Mouse (Mus musculus): Measurements from ENCODE around the gene Ccl11. TPM values are rescaled to one million over a fixed set of nuclear protein-coding genes. Genes with fewer than 3 reads are reported as not detected.

Gene Ccl11
- total RNA-seq (2014; rRNA removed) = 0.16 and 0.58 TPM in 2 replicates
- 0.31 and 0.44 TPM in 2 replicates for polyA plus RNA-seq (2015; fragmentation: Nextera tagmentation; extraction: Ambion mirVana)

DNA sequence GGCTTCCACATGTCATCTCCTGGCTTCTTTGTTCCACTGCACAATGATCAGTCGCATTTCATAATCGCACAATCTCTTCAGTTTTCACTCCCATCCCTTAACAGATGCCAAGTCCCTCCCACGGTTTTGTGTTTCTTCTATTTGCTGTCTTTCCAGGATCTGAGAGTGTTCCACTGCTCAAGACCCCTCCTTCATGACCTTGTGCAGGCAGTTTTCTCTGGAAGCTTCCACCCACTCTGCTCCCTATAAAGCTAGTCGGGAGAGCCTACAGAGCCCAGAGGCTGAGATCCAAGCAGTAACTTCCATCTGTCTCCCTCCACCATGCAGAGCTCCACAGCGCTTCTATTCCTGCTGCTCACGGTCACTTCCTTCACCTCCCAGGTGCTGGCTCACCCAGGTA is at the start of gene Ccl11:
Gene Ccl11, plus strand, starts transcription at position 178 of the 400 bp plus-strand sequence.
- no peak for DNase-seq (ENCODE audit: low spot score)
- no peaks in the 10 kb centered on the region for H3K9me3 ChIP-seq (ENCODE audit: low read length)
- H3K4me2 ChIP-seq (ENCODE audit: low read depth, low read length) = no peak within 1 kb of the TSS
- no peaks in the 10 kb centered on the region for H3K36me3 ChIP-seq (ENCODE audit: insufficient read depth, low read length)
- H3K27ac ChIP-seq = no peak within 1 kb of the TSS
- no peaks in the 10 kb centered on the region for H3K4me1 ChIP-seq (ENCODE audit: insufficient read depth, low read length)
- no peak for TF ChIP-seq CTCF (IDR thresholded peaks at IDR 0.05; ENCODE audit: low read depth)
- no peak within 1 kb of the TSS for H3K9ac ChIP-seq (replicated peaks; ENCODE audit: low read length)
- H3K4me3 ChIP-seq (ENCODE audit: low read length) = no peak within 1 kb of the TSS
- no peak for ATAC-seq
- WGBS = 72% methylated on average over 6 of the region's 6 CpGs
- no peaks in the 10 kb centered on the region for H3K27me3 ChIP-seq (ENCODE audit: insufficient read depth, low read length)

DNA sequence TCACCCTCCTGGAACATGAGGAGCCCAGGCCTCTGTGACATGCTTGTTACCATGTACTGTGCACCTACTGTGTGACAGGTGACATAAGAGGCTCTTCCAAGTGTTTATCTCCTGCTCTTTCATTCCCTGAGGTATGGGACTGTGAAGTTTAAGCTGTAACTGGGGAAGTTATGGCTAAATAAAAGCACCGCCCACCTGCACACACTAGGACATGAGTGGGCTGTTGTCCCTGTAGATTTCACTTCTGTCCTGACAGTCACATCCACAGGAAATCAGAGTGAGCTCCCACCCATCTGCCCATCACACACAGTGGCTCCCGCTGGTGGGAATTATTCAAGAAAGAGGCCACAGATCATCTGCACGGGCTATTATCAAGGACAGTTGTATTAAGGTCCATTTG is 47.5 kb upstream of the Ccl11 start:
- H3K27ac ChIP-seq = no peak overlapping the region
- no peak overlapping the region for H3K4me3 ChIP-seq (ENCODE audit: low read length)
- ATAC-seq (no peak), DNase-seq (ENCODE audit: low spot score) (no peak)
- no peak for TF ChIP-seq CTCF (IDR thresholded peaks at IDR 0.05; ENCODE audit: low read depth)
- no peaks in the 10 kb centered on the region for H3K4me1 ChIP-seq (ENCODE audit: insufficient read depth, low read length)
- no peaks in the 10 kb centered on the region for H3K9me3 ChIP-seq (ENCODE audit: low read length)
- no peak overlapping the region for H3K4me2 ChIP-seq (ENCODE audit: low read depth, low read length)
- H3K36me3 ChIP-seq (ENCODE audit: insufficient read depth, low read length) = no peaks in the 10 kb centered on the region
- no peak overlapping the region for H3K9ac ChIP-seq (replicated peaks; ENCODE audit: low read length)
- 92% methylated on average over 3 of the region's 3 CpGs for WGBS
- H3K27me3 ChIP-seq (ENCODE audit: insufficient read depth, low read length) = no peaks in the 10 kb centered on the region

DNA sequence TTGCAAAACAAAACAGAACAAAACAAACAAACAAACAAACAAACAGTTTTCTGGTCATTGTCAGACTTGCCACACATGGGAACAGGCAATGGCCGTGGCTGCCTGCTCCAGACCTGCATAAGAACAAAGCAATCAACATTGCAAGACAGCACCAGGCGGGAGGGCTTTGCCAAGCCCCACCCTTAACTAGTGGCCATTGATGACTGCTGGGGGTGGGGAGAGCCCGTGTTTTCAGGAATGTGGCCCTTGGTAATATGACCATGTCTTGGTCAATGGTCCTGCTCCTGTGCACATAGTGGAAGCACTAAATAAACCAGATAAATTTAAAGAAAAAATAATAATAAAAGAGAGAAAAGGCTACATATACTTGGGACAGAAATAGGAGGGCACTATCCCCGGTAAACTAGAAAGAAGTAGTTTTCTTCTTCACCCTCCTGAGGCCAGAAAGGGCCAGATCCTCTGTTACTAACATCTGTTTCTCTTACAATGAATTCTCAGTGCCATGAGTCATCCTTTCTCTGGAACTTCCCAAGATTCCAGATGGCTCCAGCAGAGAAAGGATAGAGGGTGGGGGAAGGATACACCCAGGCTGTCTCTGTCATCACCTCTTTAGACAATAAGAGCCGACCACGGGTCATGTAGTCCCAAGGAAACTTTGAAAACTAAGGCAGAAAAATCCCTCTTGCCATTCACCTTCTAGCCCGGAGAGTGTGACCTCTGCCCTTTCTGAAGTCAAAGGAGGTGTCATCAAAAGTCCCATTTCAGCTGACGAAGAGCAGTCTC is 46.0 kb upstream of the Ccl11 start:
- Histone ChIP-seq H3K4me1 (ENCODE audit: insufficient read depth, low read length) (no peaks in the 10 kb centered on the region), H3K4me3 (ENCODE audit: low read length) (no peak overlapping the region), H3K36me3 (ENCODE audit: insufficient read depth, low read length) (no peaks in the 10 kb centered on the region), H3K27me3 (ENCODE audit: insufficient read depth, low read length) (no peaks in the 10 kb centered on the region), H3K4me2 (ENCODE audit: low read depth, low read length) (no peak overlapping the region), H3K9me3 (ENCODE audit: low read length) (no peaks in the 10 kb centered on the region), H3K27ac (no peak overlapping the region), H3K9ac (replicated peaks; ENCODE audit: low read length) (no peak overlapping the region)
- ATAC-seq (no peak), DNase-seq (ENCODE audit: low spot score) (no peak)
- no peak for TF ChIP-seq CTCF (IDR thresholded peaks at IDR 0.05; ENCODE audit: low read depth)
- WGBS = 50% methylated on average over 8 of the region's 8 CpGs

DNA sequence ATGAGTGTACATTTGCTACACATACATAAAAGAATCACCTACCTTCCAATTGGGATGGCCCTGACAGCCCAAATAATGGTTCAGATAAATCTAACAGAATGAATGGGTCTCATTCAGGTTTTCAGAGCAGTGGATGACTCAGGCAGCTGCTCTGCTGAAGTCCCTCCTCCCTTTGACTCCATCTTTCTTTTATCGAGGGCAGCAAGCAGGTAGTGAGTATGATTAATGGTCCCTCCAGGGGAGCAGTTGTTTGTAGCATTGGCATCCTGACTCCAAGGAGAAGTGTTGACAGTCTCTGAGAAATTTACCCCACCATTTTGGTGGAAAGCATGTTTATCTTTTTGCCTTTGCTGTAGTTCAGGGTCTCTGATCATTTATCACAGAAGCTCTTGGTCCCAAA is 43.9 kb upstream of the Ccl11 start:
- H3K9ac ChIP-seq (replicated peaks; ENCODE audit: low read length) = no peak overlapping the region
- H3K9me3 ChIP-seq (ENCODE audit: low read length) = no peaks in the 10 kb centered on the region
- no peak for ATAC-seq
- no peaks in the 10 kb centered on the region for H3K4me1 ChIP-seq (ENCODE audit: insufficient read depth, low read length)
- no peak for DNase-seq (ENCODE audit: low spot score)
- H3K36me3 ChIP-seq (ENCODE audit: insufficient read depth, low read length) = no peaks in the 10 kb centered on the region
- WGBS = 28% methylated on average over 1 of the region's 1 CpGs
- no peak overlapping the region for H3K4me2 ChIP-seq (ENCODE audit: low read depth, low read length)
- no peak for TF ChIP-seq CTCF (IDR thresholded peaks at IDR 0.05; ENCODE audit: low read depth)
- no peaks in the 10 kb centered on the region for H3K27me3 ChIP-seq (ENCODE audit: insufficient read depth, low read length)
- H3K4me3 ChIP-seq (ENCODE audit: low read length) = no peak overlapping the region
- H3K27ac ChIP-seq = no peak overlapping the region

DNA sequence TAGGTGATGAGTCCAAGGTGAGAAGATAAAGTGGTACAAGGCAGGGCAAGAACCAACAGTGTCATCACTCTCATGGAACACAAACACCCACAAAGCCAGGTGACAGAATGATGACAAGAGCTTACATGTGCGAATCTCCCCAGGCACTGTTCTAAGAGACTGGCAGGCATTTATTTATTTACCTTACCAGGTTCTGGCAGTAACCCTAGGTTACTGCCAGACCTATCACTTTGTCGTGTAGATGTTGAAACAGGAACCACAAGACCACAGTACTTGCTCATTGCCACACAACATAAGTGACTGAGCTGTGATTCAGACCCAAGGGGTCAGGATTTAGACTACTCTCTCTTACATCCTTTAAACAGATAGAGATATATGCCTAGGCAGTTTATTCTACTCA is 42.6 kb upstream of the Ccl11 start:
- H3K27ac ChIP-seq = no peak overlapping the region
- no peaks in the 10 kb centered on the region for H3K27me3 ChIP-seq (ENCODE audit: insufficient read depth, low read length)
- no peak for TF ChIP-seq CTCF (IDR thresholded peaks at IDR 0.05; ENCODE audit: low read depth)
- no peak for DNase-seq (ENCODE audit: low spot score)
- whole genome bisulfite sequencing = 75% methylated on average over 2 of the region's 2 CpGs
- no peak overlapping the region for H3K4me3 ChIP-seq (ENCODE audit: low read length)
- no peak overlapping the region for H3K4me2 ChIP-seq (ENCODE audit: low read depth, low read length)
- H3K9me3 ChIP-seq (ENCODE audit: low read length) = no peaks in the 10 kb centered on the region
- no peaks in the 10 kb centered on the region for H3K4me1 ChIP-seq (ENCODE audit: insufficient read depth, low read length)
- no peak overlapping the region for H3K9ac ChIP-seq (replicated peaks; ENCODE audit: low read length)
- no peaks in the 10 kb centered on the region for H3K36me3 ChIP-seq (ENCODE audit: insufficient read depth, low read length)
- ATAC-seq = no peak

DNA sequence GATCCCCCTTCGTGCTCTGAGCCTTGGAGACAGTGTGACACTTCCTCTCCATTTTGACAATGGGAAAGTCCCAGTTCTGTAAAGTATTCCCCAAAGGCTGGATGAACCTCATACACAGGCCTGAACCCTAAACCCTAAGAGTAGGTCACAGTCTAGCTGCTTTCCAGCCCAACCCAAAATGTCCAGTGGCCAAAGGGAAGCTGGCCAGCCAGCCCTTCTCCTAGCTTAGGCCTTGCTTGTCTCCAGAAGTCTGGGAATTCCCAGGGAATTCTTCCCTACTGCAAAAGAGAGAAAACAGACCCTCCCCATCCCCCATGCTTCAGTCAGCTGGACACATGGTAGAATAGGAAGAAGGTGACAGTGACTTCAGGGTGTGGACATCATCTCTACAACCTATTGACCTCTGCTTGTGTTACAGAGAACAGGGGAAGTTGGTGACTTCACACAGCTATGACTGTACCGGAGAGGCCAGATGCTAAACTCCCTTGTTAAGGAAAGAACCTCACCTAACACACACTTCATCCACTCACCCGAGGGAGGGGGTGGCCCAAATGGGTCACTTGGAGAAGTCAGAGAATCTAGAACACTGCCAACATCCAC is 41.3 kb upstream of the Ccl11 start:
- no peak for DNase-seq (ENCODE audit: low spot score)
- Histone ChIP-seq H3K27me3 (ENCODE audit: insufficient read depth, low read length) (no peaks in the 10 kb centered on the region), H3K27ac (no peak overlapping the region), H3K4me3 (ENCODE audit: low read length) (no peak overlapping the region), H3K9me3 (ENCODE audit: low read length) (no peaks in the 10 kb centered on the region), H3K4me1 (ENCODE audit: insufficient read depth, low read length) (no peaks in the 10 kb centered on the region), H3K36me3 (ENCODE audit: insufficient read depth, low read length) (no peaks in the 10 kb centered on the region), H3K4me2 (ENCODE audit: low read depth, low read length) (no peak overlapping the region), H3K9ac (replicated peaks; ENCODE audit: low read length) (no peak overlapping the region)
- TF ChIP-seq CTCF (IDR thresholded peaks at IDR 0.05; ENCODE audit: low read depth) = no peak
- no peak for ATAC-seq
- WGBS = 75% methylated on average over 3 of the region's 3 CpGs

DNA sequence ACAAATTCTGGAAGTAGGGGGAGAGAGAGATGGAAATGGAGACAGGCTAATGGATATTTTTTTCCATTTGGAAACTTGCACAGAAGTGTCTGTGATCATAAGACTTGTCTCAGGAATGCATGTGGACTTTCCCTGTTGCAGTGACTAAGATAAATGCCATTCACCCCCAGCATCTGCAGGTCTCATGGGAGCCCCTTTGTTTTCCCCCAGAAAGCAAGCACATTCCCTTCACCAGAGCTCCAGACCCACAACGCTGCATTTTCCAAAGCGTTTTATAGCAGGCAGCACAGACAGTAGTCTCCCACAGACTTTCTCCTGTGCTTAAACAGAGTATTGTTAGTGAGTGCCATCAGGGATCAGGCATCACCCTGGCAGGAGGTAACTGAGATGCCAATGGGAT is 38.2 kb upstream of the Ccl11 start:
- WGBS = 23% methylated on average over 2 of the region's 2 CpGs
- Histone ChIP-seq H3K4me1 (ENCODE audit: insufficient read depth, low read length) (no peaks in the 10 kb centered on the region), H3K9ac (replicated peaks; ENCODE audit: low read length) (no peak overlapping the region), H3K36me3 (ENCODE audit: insufficient read depth, low read length) (no peaks in the 10 kb centered on the region), H3K27ac (no peak overlapping the region), H3K4me3 (ENCODE audit: low read length) (no peak overlapping the region), H3K27me3 (ENCODE audit: insufficient read depth, low read length) (no peaks in the 10 kb centered on the region), H3K9me3 (ENCODE audit: low read length) (no peaks in the 10 kb centered on the region), H3K4me2 (ENCODE audit: low read depth, low read length) (no peak overlapping the region)
- no peak for ATAC-seq
- DNase-seq (ENCODE audit: low spot score) = no peak
- no peak for TF ChIP-seq CTCF (IDR thresholded peaks at IDR 0.05; ENCODE audit: low read depth)

Data from hindbrain, postnatal 0 days (tissue).